Comparison of ENCODE assay signal across 8 mouse cellular contexts in the genomic region with DNA sequence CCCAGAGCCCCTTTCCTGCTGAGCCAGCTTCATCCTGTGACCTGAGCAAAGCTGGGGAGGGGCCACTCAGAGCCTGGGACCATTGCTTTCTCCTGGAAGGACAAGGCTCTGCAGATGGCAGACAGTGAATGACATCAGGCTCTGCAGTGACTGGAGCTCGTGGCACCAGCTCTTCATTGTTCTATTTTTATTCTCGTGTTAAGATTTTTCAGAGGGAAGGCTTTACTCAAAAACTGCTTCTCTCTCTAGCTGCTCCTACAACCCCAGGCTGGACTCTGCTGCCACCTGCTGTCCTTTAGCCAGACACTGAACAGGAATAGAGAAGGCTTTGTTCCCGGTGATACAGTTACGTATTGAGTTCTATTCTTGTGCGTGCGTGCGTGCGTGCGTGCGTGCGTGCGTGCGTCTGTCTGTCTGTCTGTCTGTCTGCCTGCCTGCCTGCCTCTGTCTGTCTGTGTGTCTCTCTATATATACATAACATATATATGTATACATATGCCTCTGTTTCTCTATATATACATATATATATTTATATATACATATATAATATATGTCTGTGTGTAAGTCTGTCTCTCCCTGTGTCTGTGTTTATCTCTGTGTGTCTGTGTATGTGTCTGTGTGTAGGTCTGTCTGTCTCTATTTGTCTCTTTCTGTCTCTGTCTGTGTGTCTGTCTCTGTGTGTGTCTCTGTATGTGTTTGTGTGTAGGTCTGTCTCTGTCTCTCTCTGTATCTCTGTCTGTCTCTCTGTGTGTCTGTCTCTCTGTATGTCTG. TPM values are rescaled to one million over a fixed set of nuclear protein-coding genes. Genes with fewer than 3 reads are reported as not detected.
DNase-seq lines count a peak whose midpoint lies in the region; ATAC-seq lines count a peak whose summit lies in the region.

No protein-coding gene starts in this region.

- 0 out of 2 replicates have a peak, but pooled peaks cover 2% of the 10 kb centered on the region for H3K4me1 ChIP-seq in intestine, embryonic 16.5 days (ENCODE audit: control insufficient read depth, insufficient read depth, low read length)

- no peaks in the 10 kb centered on the region for H3K27me3 ChIP-seq in intestine, embryonic 16.5 days (replicated peaks; ENCODE audit: control insufficient read depth, insufficient read depth, low read length)

- intact Hi-C loops in left cerebral cortex, postnatal 25 days (cut with DNase I) = loop anchor here (2.0 to 10.0 kb wide), 2 partner anchors 264 to 370 kb away; no protein-coding TSS in a partner anchor

- H3K4me2 ChIP-seq in intestine, embryonic 16.5 days (ENCODE audit: low read depth, low read length) = peak overlapping the region; percentile 39; the same call in 1 of the 2 replicates

- H3K9me3 ChIP-seq in intestine, embryonic 16.5 days (ENCODE audit: control insufficient read depth, low read length) = no peaks in the 10 kb centered on the region

- ATAC-seq in intestine, embryonic 16.5 days = peak; percentile 81

- peak; percentile 76 for DNase-seq in adrenal gland, adult 2 months
- peak; percentile 74 for DNase-seq in embryo, embryonic 11.5 days (ENCODE audit: low read depth, low spot score)
- DNase-seq in gastrocnemius, postnatal 4 days (ENCODE audit: low spot score in 2 of 2) = peak; percentile 44 to 77
- peak; percentile 82 to 91 for DNase-seq in left cerebral cortex, postnatal 25 days (ENCODE audit: low spot score in 2 of 2)
- peak; percentile 89 for DNase-seq in mesoderm, embryonic 11.5 days (ENCODE audit: low read depth, low spot score)
- peak; percentile 76 to 79 for DNase-seq in right cerebral cortex, postnatal 36 days (ENCODE audit: low spot score in 2 of 2)
- peak; percentile 60 to 75 for DNase-seq in urinary bladder, postnatal 4 days (ENCODE audit: low spot score in 2 of 2)

- H3K36me3 ChIP-seq in intestine, embryonic 16.5 days (ENCODE audit: control insufficient read depth, insufficient read depth, low read length) = no peaks in the 10 kb centered on the region

- 10% methylated on average over 13 of the region's 13 CpGs for WGBS in intestine, embryonic 16.5 days

- H3K9ac ChIP-seq in intestine, embryonic 16.5 days (ENCODE audit: low read depth, low read length) = 0 out of 2 replicates have a peak overlapping the region, but pooled peaks have one; percentile 47

- H3K4me3 ChIP-seq in intestine, embryonic 16.5 days (ENCODE audit: low read length) = no peak overlapping the region

- no peak overlapping the region for H3K27ac ChIP-seq in intestine, embryonic 16.5 days (ENCODE audit: low read length)

RNA-seq across cellular contexts. Expression of a gene that starts 27.5 kb away (rescaled TPM):
- total RNA-seq in adrenal gland, adult 2 months (2021) = under 1 TPM; 0.79 to 0.92 TPM
- polyA plus RNA-seq in adrenal gland, adult 2 months (2012; rRNA removed) = 0.07 and 0.16 TPM in 2 replicates
- 1 to 10 TPM; 1.7 to 2.0 TPM for total RNA-seq in gastrocnemius, postnatal 4 days (2021)
- 1.6 and 1.7 TPM in 2 replicates for polyA plus RNA-seq in intestine, embryonic 16.5 days (2015; fragmentation: Nextera tagmentation; extraction: Ambion mirVana)
- 1 to 10 TPM; 1.1 to 1.2 TPM for total RNA-seq in left cerebral cortex, postnatal 25 days (2021)

RNA-seq across cellular contexts. Expression of a gene that starts 28.1 kb away (rescaled TPM):
- 10 to 100 TPM; 21.8 to 22.2 TPM for total RNA-seq in adrenal gland, adult 2 months (2021)
- polyA plus RNA-seq in adrenal gland, adult 2 months (2012; rRNA removed) = 13.9 and 15.2 TPM in 2 replicates
- 10 to 100 TPM; 66.3 to 67.7 TPM for total RNA-seq in gastrocnemius, postnatal 4 days (2021)
- 7.8 TPM in 2 replicates for polyA plus RNA-seq in intestine, embryonic 16.5 days (2015; fragmentation: Nextera tagmentation; extraction: Ambion mirVana)
- total RNA-seq in left cerebral cortex, postnatal 25 days (2021) = 10 to 100 TPM; 82.7 to 83.7 TPM

RNA-seq across cellular contexts. Expression of a gene that starts 43.8 kb away (rescaled TPM):
- not detected for total RNA-seq in adrenal gland, adult 2 months (2021)
- not detected in 2 replicates for polyA plus RNA-seq in adrenal gland, adult 2 months (2012; rRNA removed)
- not detected for total RNA-seq in gastrocnemius, postnatal 4 days (2021)
- polyA plus RNA-seq in intestine, embryonic 16.5 days (2015; fragmentation: Nextera tagmentation; extraction: Ambion mirVana) = 0.04 and 0.06 TPM in 2 replicates
- total RNA-seq in left cerebral cortex, postnatal 25 days (2021) = not detected
